Mouse (Mus musculus) heart, postnatal 0 days (tissue): ENCODE measurements at regions not wholly inside any gene's neighbourhood (a gene's known extent, or its start where the extent isn't known, plus 50 kb on each side); places are given as distances from the start of the nearest gene placed in this dataset.

Experiments
- CTCF ChIP-seq: IDR thresholded peaks from 2 replicates; pipeline ENCODE4 v1.5.1; 2016; ENCODE audit warnings: antibody characterized with exemption, control low read depth, low read depth
- EP300 ChIP-seq: IDR thresholded peaks from 2 replicates; pipeline ENCODE4 v1.6.1; 2016; ENCODE audit warnings: antibody characterized with exemption, low read depth

DNA sequence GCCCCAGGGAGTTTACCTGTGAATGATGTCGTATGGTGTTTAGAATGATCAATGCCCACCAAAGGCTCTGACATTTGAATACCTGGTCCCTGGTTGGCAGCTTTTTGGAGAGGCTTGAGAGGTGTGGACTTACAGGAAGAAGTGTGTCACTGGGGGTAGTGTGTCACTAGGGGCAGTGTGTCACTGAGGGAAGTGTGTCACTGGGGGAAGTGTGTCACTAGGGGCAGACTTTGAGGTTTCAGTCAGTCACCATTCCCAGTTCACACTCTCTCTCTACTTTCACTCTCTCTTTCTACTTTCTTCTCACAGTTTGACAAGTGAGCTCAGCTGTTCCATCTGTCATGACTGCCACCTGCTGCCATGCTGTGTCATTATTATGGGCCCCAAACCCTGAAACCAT lies 52.0 kb upstream of the Ccnd1 start:
- no peak for TF ChIP-seq CTCF
- no peak for TF ChIP-seq EP300
